Mouse (Mus musculus): Measurements from ENCODE around the gene Glra3.

DNA sequence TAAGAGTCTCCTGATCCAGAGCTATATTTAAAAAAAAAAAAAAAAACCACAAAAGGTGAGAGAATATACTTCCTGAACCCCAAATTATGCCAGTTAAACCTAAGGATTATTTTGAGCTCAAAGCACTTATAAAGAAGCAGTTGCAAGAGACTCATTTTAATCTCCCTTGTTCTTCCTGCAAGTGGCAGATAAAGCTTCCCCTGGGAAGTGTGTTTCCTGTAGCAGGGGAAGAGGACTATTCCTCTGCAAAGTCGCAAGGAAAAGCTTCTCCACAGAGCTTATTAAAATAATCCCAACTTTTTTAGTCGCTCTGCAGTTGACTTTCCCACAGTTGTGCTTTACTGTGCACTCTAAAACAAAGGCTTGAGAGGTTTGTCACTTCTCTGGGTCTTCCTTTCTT lies 218.7 kb downstream of the Glra3 start:
- no peak for TF ChIP-seq CTCF (conservative IDR thresholded peaks at IDR 0.05; ENCODE audit: low read length)
- no peak for TF ChIP-seq POU5F1 (IDR thresholded peaks at IDR 0.05; ENCODE audit: borderline replicate concordance, low read length)

Measured in E14TG2a.4 (cell line).